Mouse (Mus musculus) small intestine, adult 2 months (tissue): Measurements from ENCODE around the gene Xpo6. TPM values are rescaled to one million over a fixed set of nuclear protein-coding genes. Genes with fewer than 3 reads are reported as not detected.

Source experiments
- H3K27ac ChIP-seq: fragments of 200-500 bp; 2 replicates; pipeline ENCODE4 v1.5.1; 2012; ENCODE audit warnings: low read depth, low read length, control low read depth, inconsistent platforms; ENCODE audit not compliant: insufficient read depth
- H3K27me3 ChIP-seq: fragments of 200-500 bp; 2 replicates; pipeline ENCODE4 v1.6.1; 2012; ENCODE audit warnings: mild to moderate bottlenecking, moderate library complexity, low read length, inconsistent platforms; ENCODE audit not compliant: control insufficient read depth, insufficient read depth
- H3K36me3 ChIP-seq: fragments of 200-500 bp; 2 replicates; pipeline ENCODE4 v1.6.1; 2012; ENCODE audit warnings: mild to moderate bottlenecking, low read length, control low read depth, inconsistent platforms; ENCODE audit not compliant: control insufficient read depth, insufficient read depth
- H3K4me1 ChIP-seq: fragments of 200-500 bp; 2 replicates; pipeline ENCODE4 v1.6.1; 2012; ENCODE audit warnings: low read length, inconsistent platforms, mixed read lengths; ENCODE audit not compliant: control insufficient read depth, insufficient read depth, insufficient read length
- H3K4me3 ChIP-seq: fragments of 200-500 bp; 2 replicates; pipeline ENCODE4 v1.5.1; 2012; ENCODE audit warnings: low read depth, mild to moderate bottlenecking, control low read depth, inconsistent platforms, low read length, moderate library complexity
- CTCF ChIP-seq: fragments of 200-500 bp; IDR thresholded peaks from 2 replicates; pipeline ENCODE4 v1.5.1; 2012; ENCODE audit warnings: low read depth, mild to moderate bottlenecking, control low read depth, inconsistent platforms, low read length, moderate library complexity, mixed read lengths; ENCODE audit not compliant: insufficient replicate concordance, insufficient read length; ENCODE audit errors: extremely low read depth
- POLR2A ChIP-seq: fragments of 200-500 bp; IDR thresholded peaks from 2 replicates; pipeline ENCODE4 v1.6.1; 2012; ENCODE audit warnings: low read depth, mild to moderate bottlenecking, control low read depth, inconsistent platforms, low read length, moderate library complexity
- WGBS: fragments of 180-500 bp; shearing (Covaris S2); methylation state at CpG from one replicate; pipeline ENCODE4 v1.1.7; 2018; 5-methylcytosine and 5-hydroxymethylcytosine counted together
- polyA plus RNA-seq: library from polyadenylated mRNA; depleted of rRNA; stranded (reverse); fragments of >200 nt; gene quantifications from 2 replicates; pipeline ENCODE4 v1.2.3, GENCODE M21; 2012

The Xpo6 gene
- polyA plus RNA-seq, 1 experiment = 145 TPM

- no peak overlapping the region for H3K4me3 ChIP-seq
- no peaks in the 10 kb centered on the region for H3K36me3 ChIP-seq
- peaks cover 20% of the 10 kb centered on the region for H3K27me3 ChIP-seq
- no peak for TF ChIP-seq CTCF
- TF ChIP-seq POLR2A = no peak
- no peak overlapping the region for H3K27ac ChIP-seq
- H3K4me1 ChIP-seq = 0 out of 2 replicates have a peak, but pooled peaks cover 2% of the 10 kb centered on the region
- 93% methylated on average over 9 of the region's 9 CpGs for WGBS
Measured at GRCm38 (mm10) chr7:126085154-126085553, 115.1 kb downstream of the Xpo6 start.

- peaks cover 20% of the 10 kb centered on the region for H3K27me3 ChIP-seq
- no peak overlapping the region for H3K27ac ChIP-seq
- no peaks in the 10 kb centered on the region for H3K36me3 ChIP-seq
- TF ChIP-seq POLR2A (no peak), CTCF (no peak)
- WGBS = 27% methylated on average over 4 of the region's 4 CpGs
- H3K4me3 ChIP-seq = no peak overlapping the region
- H3K4me1 ChIP-seq = 0 out of 2 replicates have a peak, but pooled peaks cover 2% of the 10 kb centered on the region
Measured at GRCm38 (mm10) chr7:126083980-126084348, 116.3 kb downstream of the Xpo6 start.

- Histone ChIP-seq H3K4me3 (no peak overlapping the region), H3K36me3 (no peaks in the 10 kb centered on the region), H3K27me3 (peaks cover 20% of the 10 kb centered on the region), H3K4me1 (0 out of 2 replicates have a peak, but pooled peaks cover 2% of the 10 kb centered on the region), H3K27ac (no peak overlapping the region)
- TF ChIP-seq POLR2A (no peak), CTCF (no peak)
- 18% methylated on average over 9 of the region's 9 CpGs for WGBS
Measured at GRCm38 (mm10) chr7:126083341-126083979, 116.8 kb downstream of the Xpo6 start.

- H3K27me3 ChIP-seq = peaks cover 20% of the 10 kb centered on the region
- H3K4me3 ChIP-seq = peak within 1 kb of the TSS; percentile 30
- H3K27ac ChIP-seq = no peak within 1 kb of the TSS
- 0 out of 2 replicates have a peak, but pooled peaks cover 2% of the 10 kb centered on the region for H3K4me1 ChIP-seq
- TF ChIP-seq CTCF (no peak), POLR2A (no peak)
- 2% methylated on average over 49 of the region's 49 CpGs for WGBS
- no peaks in the 10 kb centered on the region for H3K36me3 ChIP-seq
Measured at GRCm38 (mm10) chr7:126082286-126082741, 118.0 kb downstream of the Xpo6 start, which contains the start of gene Gsg1l. Gene Gsg1l, minus strand, starts transcription at chr7:126082411.

GRCm38 (mm10) chr7:126081727-126082285 lies 118.5 kb downstream of the Xpo6 start:
- 1% methylated on average over 80 of the region's 80 CpGs for WGBS
- Histone ChIP-seq H3K27me3 (peaks cover 20% of the 10 kb centered on the region), H3K4me3 (peak overlapping the region; percentile 30)

DNA sequence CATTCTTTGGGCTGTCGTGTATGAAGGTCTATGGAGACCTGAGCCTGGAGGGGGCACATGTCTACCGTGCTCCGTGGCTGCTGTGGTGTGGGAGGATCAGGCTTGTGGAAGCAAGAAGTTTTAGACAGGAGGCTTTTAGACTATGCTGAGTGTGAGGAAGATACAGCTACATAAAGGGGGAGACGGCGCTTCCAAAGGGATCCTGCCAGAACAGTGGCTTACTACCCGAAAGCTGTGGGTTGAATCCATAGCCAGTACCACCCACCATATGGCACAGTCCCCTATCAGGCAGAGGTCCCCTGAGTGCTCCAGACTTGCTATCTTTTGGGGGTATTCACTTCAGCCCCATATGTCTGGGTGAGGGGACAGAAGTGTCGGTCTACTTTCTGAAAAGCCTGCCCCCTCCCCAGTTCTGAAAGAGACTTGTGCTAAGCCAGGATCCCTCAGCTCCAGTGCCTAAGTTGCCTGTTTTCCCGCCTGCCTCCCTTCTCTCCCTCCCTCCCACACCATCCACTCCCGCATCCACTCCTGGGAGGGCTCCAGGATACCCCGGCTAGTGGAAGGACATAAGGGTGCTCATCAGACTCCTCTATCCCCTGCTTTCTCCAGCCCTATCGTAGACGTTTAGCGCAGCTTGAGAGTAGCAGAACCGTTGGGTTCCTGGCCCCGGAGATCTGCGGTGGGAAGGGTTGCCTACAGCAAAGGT lies 119.2 kb downstream of the Xpo6 start:
- no peaks in the 10 kb centered on the region for H3K4me1 ChIP-seq
- TF ChIP-seq POLR2A (no peak), CTCF (no peak)
- peaks cover 20% of the 10 kb centered on the region for H3K27me3 ChIP-seq
- no peak overlapping the region for H3K27ac ChIP-seq
- H3K36me3 ChIP-seq = no peaks in the 10 kb centered on the region
- WGBS = 30% methylated on average over 16 of the region's 16 CpGs
- H3K4me3 ChIP-seq = no peak overlapping the region

More at GRCm38 (mm10) chr7:126081727-126082285, 118.5 kb downstream of the Xpo6 start:
- Histone ChIP-seq H3K4me1 (0 out of 2 replicates have a peak, but pooled peaks cover 2% of the 10 kb centered on the region), H3K36me3 (no peaks in the 10 kb centered on the region), H3K27ac (no peak overlapping the region)
- no peak for TF ChIP-seq POLR2A
- TF ChIP-seq CTCF = no peak

- Histone ChIP-seq H3K36me3 (no peaks in the 10 kb centered on the region), H3K4me1 (no peaks in the 10 kb centered on the region), H3K27me3 (peaks cover 14% of the 10 kb centered on the region), H3K4me3 (no peak overlapping the region), H3K27ac (no peak overlapping the region)
- 88% methylated on average over 1 of the region's 1 CpGs for WGBS
- no peak for TF ChIP-seq CTCF
- TF ChIP-seq POLR2A = no peak
Measured at GRCm38 (mm10) chr7:126076935-126077334, 123.4 kb downstream of the Xpo6 start.
